Mouse (Mus musculus): Measurements from ENCODE around the gene Spc24.

Spc24 gene

DNA sequence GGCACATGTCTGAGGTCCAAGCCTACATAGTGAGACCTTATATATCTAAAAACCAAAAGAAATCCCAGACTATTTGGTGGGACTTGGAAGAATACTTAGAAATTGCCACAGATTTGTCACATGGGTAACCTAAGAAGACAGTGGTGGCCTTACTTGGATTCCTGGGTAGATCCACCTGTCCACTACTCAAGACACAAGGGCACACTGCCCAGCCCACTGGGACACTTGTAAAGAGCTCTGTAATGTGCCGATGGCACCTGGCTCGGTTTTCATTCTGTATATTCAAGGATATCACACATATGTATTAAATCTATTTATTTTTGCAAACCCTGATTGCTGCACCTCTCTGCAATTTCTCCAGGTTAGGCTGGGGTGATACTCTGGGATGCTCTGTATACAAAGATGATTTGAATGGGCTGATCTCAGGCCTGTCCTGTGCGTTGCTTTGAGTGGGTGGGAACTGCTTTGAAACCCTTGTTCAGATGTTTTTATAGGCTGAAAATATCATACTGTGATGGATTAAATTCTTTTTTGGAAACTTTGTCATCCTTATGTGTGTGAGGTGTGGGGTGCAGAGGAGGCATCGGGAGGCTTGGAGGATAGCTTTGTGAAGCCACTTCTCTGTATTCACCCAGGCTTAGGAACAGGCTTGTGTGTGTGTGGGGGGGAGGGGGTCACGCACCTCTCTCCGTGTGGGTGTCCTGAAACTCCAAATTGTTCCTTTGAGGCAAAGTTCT is 10.6 kb downstream of the Spc24 start:
- DNase-seq (ENCODE audit: inconsistent ontology term), result no peak

DNA sequence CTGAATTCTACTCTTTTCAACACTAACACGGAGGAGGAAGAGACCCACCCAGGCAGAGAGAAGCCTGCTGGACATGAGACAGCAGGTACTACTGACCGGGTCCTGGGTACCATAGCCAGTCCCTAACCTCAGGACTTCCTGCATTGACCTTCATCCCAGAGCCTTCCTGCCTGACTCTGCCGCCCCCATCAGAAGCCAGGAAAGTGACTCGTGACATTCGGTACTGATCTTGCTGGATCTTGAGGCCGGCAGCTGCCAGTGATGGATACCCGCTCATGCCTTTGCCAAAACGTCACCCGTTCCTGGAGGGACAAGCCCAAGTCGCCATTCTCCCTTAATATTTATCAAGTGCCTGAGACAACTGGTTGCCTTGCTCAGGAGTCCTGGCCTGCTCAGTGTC is 11.6 kb downstream of the Spc24 start:
- DNase-seq (ENCODE audit: inconsistent ontology term), result no peak

DNA sequence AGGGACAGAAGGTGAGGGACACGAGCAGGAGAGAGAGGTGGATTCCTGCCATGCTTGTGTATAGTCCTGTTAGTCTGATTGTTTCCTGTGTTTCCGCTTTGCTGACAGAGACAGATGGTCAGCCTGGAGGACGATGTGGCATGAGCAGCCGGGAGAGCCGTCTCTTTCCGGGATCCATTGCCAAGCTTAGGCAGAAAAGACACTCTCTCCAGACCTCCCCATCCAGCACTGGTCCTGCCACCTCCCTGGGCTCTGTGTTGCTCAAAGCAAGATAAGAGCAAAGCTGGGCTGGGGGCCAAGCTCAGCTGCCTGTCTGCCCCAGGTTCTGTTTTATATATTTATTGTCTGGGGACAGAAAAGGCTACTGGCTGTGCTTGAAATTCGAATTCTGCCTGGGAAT is 12.1 kb downstream of the Spc24 start:
- DNase-seq (ENCODE audit: inconsistent ontology term), result no peak

DNA sequence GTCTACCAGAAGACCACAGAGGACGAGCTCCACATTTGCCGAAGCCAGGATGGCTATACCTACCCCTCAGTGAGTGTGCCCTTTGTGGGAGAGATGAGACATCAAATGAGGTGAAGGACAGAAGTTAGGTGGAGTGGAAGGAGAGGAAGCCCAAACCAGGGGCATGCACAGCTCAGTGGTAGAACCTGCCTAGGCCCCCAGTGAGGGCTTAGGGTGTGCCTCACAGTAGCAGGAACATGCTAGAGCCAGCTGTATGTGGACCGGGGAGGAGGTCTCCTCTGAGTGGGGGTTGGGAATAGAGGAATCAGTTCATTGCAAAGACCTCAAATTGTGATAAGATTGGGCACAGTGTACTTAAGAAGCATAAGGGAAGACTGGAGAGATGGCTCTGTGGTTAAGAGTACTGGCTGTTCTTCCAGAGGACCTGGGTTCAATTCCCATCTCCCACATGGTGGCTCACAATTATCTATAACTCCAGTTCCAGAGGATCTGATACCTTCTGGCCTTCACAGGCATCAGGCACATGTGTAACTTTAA is 12.8 kb downstream of the Spc24 start:
- no peak for DNase-seq (ENCODE audit: inconsistent ontology term)

DNA sequence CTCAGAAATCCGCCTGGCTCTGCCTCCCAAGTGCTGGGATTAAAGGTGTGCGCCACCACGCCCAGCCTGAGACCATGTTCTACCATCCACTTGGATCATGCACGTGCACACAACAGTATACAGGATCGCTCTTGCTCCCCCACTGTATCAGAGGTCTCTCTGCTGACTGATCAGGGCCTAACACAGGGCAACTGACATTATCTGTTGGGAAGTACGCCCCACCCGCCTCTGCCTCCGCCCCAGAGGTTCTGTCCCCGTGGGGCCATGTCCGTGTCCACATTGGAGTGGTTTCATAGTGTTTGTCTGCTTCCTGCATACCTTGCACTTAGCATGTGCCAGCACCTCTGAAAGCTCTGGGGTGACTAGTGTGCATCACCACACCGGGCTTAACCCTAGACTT is 18.6 kb downstream of the Spc24 start:
- no peak for DNase-seq (ENCODE audit: inconsistent ontology term)

DNA sequence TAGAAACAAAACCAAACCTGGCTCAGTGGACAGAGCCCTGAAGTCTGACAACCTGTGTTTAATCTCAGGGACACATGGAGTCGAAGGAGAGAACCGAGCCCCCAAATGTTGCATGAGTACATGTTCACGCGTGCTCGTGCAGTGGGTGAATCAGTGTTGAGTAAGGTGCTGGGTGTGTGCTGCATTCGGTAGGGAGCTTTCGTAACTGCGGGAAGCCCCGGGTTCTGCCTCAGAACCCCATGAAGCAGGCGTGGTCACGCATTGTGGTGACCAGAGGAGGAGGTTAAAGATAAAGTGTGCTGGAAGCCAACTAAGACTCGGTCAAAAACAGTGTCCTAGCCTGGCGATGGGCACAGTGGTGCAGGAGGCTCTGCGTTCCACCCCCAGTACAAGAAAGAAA is 19.7 kb downstream of the Spc24 start:
- DNase-seq (ENCODE audit: inconsistent ontology term), result no peak

DNA sequence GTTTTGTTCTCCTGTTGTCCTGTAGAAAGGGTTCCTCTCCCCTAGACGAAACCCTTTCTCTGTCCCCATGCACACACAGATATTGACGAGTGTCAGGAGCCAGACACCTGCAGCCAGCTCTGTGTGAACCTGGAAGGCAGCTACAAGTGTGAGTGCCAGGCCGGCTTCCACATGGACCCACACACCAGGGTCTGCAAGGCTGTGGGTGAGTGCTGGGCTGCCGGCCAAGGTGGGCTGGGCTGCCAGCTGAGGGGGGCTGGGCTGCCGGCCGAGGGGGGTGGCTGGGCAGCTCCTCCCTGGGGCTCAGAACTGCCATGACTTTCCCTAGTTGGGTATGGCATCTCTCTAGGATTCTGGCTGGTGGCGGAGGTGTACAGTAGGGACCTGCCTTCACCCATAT is 21.3 kb downstream of the Spc24 start:
- no peak for DNase-seq (ENCODE audit: inconsistent ontology term)

DNA sequence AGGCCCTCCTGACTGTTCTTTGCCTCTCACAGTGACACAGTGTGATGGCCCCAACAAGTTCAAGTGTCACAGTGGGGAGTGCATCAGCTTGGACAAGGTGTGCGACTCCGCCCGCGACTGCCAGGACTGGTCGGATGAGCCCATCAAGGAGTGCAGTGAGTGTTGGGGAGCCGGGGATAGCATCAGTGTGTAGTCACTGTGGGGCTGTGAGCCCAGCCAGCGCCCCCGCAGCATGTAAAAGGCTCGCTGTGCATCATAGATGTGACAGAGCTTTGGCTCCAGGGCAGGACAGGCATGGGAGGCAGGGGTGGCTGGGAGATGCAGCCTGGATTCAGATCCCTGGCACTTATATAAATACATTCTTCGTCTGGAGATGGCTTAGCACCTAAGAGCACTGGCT is 22.9 kb downstream of the Spc24 start:
- DNase-seq (ENCODE audit: inconsistent ontology term), result no peak

DNA sequence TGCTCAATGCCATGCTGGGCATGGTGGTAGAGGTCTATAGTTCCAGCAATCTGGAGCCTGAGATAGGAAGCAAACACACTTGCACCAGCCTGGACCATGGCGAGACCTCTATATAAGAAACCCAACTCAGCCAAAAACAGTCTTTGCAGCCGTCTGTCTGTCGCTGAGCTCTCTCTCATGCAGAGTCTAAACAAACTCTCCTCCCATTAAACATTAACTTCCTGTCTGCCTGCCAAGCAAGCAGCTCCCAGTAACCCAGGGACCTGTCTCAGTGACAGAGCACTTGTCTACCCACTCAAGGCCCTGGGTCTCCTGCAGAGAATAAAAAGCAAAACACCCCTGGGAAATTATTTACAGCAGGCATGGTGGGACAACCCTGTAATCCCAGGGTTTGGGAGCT is 23.5 kb downstream of the Spc24 start:
- DNase-seq (ENCODE audit: inconsistent ontology term), result no peak

DNA sequence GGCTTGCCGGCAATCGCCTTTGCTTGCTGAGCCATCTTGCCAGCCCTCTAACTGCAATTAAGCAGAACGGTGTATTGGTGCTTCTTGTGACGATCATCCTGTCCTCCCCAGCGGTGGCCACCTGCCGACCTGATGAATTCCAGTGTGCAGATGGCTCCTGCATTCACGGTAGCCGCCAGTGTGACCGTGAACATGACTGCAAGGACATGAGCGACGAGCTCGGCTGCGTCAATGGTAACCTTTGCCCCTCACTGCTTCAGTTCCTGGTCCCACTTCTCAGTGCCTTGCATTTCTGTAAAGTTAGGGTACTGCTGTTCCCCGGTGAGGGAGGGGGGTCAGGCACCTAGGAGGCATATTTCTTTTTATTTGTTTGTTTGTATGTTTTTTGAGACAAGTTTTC is 25.0 kb downstream of the Spc24 start:
- no peak for DNase-seq (ENCODE audit: inconsistent ontology term)

DNA sequence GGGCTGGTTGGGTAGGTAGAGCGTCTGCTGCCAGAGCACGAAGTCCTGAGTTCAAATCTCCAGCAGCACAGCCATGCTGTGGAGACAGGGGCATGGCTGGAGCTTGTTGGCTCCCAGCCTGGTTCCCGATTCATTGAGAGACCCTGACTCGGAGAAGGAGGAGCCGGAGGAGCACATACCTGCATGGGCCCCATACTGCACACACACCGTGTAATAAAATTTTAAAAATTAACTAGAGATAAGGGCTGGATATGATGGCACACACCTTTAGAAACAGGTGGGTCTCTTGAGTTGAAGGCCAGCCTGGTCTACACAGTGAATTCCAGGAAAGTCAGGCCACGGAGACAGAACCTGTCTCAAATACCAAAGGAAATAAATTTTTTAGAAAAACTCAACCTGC is 26.1 kb downstream of the Spc24 start:
- no peak for DNase-seq (ENCODE audit: inconsistent ontology term)

DNA sequence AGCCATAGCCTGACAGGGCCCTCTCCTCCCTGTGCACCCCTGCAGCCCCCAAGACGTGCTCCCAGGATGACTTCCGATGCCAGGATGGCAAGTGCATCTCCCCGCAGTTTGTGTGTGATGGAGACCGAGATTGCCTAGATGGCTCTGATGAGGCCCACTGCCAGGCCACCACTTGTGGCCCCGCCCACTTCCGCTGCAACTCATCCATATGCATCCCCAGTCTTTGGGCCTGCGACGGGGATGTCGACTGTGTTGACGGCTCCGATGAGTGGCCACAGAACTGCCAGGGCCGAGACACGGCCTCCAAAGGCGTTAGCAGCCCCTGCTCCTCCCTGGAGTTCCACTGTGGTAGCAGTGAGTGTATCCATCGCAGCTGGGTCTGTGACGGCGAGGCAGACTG is 26.7 kb downstream of the Spc24 start:
- DNase-seq (ENCODE audit: inconsistent ontology term), result no peak

DNA sequence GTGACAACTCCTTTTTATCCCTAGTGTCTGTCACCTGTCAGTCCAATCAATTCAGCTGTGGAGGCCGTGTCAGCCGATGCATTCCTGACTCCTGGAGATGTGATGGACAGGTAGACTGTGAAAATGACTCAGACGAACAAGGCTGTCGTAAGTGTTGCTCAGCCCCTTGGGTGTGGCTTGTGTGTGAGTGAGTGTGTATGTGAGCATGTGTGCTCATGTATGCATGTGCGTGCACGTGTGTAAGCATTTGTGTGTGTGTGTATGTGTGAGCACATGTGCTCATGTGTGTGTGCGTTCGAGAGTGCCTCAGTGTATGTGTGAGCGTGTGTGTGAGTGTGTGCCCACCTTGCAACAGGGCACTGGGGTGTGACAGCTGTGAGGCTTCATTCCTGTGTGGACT is 27.8 kb downstream of the Spc24 start:
- DNase-seq (ENCODE audit: inconsistent ontology term), result no peak

DNA sequence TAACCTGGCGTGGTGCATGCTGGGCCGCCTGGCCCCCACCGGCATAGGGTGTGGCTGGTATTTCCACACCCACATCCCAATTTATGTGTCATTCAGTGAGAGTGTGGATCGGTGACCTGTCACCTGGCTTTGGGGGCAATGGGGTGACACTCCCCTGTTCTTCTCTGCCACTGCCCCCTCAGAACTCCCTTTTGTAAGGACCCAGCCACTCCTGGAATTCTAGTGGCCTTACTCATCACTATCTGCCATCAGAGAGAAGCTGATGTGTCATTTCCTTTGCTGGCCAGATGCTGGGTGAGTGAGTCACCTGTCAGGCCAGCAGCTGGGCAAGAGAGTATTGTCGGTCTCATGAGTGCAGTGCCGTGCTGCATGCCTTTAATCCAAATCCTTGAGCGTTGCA is 30.8 kb downstream of the Spc24 start:
- DNase-seq (ENCODE audit: inconsistent ontology term), result peak; percentile 61

DNA sequence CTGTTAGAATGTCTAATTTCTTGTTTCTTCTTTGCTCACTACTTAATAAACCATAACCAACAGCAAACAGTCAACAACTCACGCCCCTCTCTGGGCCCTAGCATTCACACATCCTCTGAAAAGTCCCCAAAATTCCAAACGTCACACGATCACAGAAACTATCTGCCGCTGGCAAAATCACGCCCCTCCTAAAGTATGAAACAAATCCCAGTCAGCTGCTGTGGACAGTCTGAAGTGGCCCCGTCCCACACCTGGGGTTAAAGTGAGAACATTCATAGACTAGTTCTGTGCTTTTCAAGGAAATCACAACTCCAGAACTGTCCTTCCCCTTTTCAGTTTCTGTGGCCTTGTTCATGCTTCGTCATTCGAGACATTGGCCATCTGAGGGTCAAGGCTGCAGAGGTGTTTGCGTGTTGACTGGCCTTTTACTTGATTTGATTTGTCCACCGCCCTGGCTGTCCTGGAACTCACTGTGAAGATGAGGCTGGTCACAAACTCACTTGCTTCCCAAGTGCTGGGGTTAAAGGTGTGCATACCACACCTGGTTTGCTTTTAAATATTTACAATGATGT is 31.8 kb downstream of the Spc24 start:
- no peak for DNase-seq (ENCODE audit: inconsistent ontology term)

DNA sequence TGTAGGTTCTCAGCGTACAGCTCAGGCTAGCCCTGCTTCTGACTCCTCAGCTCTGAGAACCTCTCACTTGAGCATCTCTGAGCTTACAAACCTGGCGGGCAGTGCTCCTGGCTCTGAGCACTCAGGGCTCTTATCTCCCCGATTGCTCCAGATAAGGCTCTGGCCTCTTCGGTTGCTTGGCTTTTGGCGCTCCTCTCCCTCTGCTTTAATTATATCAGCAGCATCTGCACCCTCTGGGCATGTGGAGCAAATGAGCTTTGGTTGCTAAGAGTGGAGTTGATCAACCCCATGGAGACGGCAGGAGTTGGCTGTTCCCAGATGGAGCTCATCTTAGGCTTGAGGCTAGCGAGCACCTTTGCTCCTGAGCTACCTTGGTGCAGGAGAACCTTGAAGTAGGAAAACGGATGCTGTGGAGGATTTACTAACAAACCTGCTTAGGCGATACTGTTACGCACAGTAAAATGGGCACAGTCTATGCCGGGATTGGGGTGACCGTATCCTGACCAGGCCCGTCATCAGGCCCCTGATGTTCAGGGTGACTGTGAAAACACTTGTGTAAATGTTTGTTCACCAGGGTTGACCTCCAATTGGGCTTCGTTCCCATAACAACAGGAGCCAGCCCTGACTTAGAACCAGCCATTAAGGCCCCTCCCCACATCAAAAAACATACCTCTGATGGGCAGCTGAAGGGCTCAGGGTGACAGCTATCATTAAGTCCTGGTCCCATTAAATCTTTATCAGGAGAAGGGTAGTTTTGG is 33.7 kb downstream of the Spc24 start:
- DNase-seq (ENCODE audit: inconsistent ontology term), result no peak

DNA sequence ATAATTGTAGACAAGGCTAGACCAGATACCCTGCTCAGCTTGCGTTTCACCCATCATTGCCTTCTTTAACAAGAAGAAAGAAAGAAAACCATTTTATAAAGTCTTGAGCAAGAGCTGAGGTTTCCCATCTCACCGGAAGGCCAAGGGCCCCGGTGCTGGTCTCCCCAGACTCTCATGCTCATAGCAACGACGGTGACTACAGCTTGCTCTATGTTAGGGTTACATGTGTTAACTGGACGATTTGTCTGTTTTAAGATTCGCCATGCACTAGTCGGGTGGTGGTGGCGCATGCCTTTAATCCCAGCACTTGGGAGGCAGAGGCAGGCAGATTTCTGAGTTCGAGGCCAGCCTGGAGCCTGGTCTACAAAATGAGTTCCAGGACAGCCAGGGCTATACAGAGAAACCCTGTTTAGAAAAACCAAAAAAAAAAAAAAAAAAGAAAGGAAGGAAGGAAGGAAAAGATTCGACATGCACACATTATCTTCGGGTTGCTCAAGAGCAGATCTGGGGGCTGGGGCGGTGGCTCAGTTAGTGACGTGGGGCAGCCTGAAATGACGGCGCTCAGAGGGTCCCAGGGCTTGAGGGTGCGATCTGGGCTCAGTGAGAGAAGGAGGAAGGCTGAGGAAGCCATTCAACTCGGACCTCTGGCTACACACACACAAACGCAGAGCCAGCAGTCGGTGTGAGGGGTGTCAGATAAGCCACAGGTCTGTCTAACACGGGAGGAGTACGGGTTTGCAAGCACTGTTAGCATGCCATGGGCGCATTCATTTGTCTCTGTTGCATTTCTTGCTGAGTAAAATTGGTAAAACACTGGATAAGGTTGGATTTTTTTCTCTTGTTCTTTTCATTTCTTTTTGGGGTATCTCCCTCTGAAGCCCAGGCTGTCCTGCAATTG is 34.6 kb downstream of the Spc24 start:
- no peak for DNase-seq (ENCODE audit: inconsistent ontology term)

DNA sequence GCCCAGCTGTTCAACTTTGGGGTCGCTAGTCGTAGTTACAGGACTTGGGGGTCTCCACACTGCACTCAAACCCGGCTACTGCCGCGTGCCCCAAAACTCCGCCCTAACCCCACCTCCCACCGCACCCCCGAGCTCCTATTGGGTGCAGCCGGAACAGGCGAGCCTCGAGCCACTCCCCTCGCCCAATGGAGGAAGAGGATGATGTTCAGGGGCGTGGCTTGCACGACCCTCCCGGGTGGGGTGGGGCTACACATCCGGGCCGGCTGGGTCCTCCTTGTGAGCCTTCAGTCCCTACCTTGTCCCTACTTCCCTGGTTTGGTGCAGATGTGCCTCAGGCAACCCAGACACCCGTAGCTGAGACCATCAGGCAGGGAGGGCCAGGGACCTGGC is 36.0 kb downstream of the Spc24 start:
- DNase-seq (ENCODE audit: inconsistent ontology term), result peak; percentile 97

DNA sequence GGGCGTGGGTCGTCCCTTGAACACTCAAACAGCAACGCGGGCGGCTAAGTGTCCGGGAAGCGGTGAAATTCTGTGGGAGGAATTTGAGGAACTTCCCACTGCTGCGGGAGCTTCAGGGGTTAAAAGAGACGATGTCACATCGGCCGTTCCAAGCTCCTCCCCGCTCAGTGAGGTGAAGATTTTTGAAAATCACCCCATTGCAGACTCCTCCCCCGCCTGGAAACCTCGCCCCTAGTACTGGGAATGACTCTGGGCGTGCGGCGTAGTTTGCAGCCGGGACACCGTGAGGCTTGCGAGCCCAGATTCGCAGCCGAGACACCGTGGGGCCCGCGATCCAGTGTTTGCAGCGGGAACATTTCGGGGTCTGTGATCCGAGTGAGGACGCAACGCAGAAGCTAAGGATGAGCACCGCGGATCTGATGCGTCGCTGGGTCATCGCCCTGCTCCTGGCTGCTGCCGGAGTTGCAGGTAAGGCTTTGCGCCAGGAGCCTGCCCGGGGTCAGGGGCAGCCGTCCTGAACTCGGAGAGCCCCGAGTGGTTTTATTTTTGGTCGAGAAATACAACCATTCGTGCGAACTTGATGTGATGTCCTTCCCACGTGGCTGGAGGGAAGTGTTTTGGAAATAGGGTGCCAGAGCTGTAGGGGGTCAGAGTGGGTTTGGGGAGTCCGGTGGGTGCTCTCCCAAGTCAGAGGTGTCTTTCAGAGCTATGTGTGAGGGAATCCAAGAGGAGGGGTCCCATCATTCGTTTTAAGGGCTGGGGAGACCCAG is 36.5 kb downstream of the Spc24 start, which contains the start of gene Ldlr:
Gene Ldlr (plus strand): TSS at position 107 of the 770 bp plus-strand sequence.
- DNase-seq (ENCODE audit: inconsistent ontology term), result peak; percentile 94

DNA sequence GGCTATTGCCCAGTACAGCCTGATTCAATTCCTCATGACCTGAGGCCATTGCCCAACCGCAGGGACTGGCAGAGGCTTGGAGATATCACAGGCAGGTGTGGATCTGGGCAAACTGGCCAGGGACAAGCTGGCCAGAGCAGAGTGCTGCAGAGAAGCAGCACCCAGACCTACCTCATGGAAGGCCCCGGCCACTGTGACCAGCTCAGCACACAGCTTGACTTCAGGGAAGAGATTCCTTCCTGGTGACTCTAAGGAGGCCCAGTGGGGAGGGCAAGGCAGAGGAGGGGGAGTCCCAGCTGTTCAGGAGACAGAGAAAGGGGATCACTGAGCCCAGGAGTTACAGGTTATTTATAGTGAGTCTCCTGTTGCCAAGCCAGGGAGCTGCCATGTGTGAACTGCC is 39.1 kb downstream of the Spc24 start:
- peak; percentile 18 for DNase-seq (ENCODE audit: inconsistent ontology term)

DNA sequence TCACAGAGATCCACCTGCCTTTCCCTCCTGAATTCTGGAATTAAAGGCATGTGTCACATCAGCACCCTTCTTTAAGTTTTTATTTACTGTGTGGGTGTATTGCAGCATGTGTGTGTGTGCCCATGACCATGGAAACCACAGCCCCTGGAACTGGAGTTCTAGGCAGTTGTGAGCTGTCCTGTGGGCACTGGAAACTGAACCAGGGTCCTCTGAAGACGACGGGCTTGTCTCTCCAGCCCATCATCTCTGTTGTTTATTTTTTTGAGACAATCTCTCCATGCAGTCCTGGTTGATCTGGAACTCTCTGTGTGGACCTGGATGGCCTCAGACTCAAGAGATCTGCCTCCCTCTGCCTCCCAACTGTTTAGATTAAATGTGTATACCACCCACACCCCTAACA is 43.1 kb downstream of the Spc24 start:
- no peak for DNase-seq (ENCODE audit: inconsistent ontology term)
